Mouse (Mus musculus) G1E (cell line): ENCODE results near the gene Glra4. TPM values are rescaled to one million over a fixed set of nuclear protein-coding genes. Genes with fewer than 3 reads are reported as not detected.

ENCODE experiments used
- ATAC-seq: 2 replicates; pipeline ENCODE4 v1.8.0; 2016; ENCODE audit warnings: mild to moderate bottlenecking; ENCODE audit not compliant: insufficient number of reproducible peaks, poor library complexity, low FRiP score, severe bottlenecking; ENCODE audit errors: extremely low read depth
- DNase-seq: peaks from one replicate; pipeline ENCODE4 v3.0.0; 2012; ENCODE audit warnings: low spot score
- H3K27me3 ChIP-seq: 2 replicates; pipeline ENCODE4 v1.6.1; 2012; ENCODE audit warnings: mild to moderate bottlenecking, low read length, inconsistent platforms; ENCODE audit not compliant: insufficient read depth
- H3K36me3 ChIP-seq: replicated peaks from 2 replicates; pipeline ENCODE3; 2012; ENCODE audit warnings: mild to moderate bottlenecking, inconsistent platforms
- H3K4me1 ChIP-seq: 2 replicates; pipeline ENCODE4 v1.6.1; 2012; ENCODE audit warnings: low read depth, low read length, inconsistent platforms, mixed read lengths; ENCODE audit not compliant: insufficient read depth
- H3K4me3 ChIP-seq: 2 replicates; pipeline ENCODE4 v1.5.1; 2012; ENCODE audit warnings: low read depth, mild to moderate bottlenecking, inconsistent platforms, low read length, moderate library complexity, mixed read lengths
- H3K9me3 ChIP-seq: replicated peaks from 2 replicates; pipeline ENCODE4 v1.6.1; 2012; ENCODE audit warnings: inconsistent platforms
- CTCF ChIP-seq: IDR thresholded peaks from 2 replicates; pipeline ENCODE4 v1.5.1; 2012; ENCODE audit warnings: low read depth, low read length, inconsistent platforms, mixed read lengths
- GATA1 ChIP-seq: IDR thresholded peaks from 2 replicates; pipeline ENCODE4 v1.6.1; 2012; ENCODE audit warnings: borderline replicate concordance, low read length, inconsistent platforms, mixed read lengths
- GATA2 ChIP-seq: IDR thresholded peaks from 2 replicates; pipeline ENCODE4 v1.6.1; 2012; ENCODE audit warnings: low read depth, low read length, inconsistent platforms, borderline replicate concordance
- POLR2AphosphoS5 ChIP-seq: IDR thresholded peaks from 2 replicates; pipeline ENCODE4 v1.6.1; 2012; ENCODE audit warnings: low read depth, low read length, inconsistent platforms; ENCODE audit not compliant: insufficient replicate concordance
- TAL1 ChIP-seq: conservative IDR thresholded peaks from 2 replicates; pipeline ENCODE4 v1.6.1; 2012; ENCODE audit warnings: low read depth, low read length, inconsistent platforms, mixed read lengths
- polyA plus RNA-seq: library from polyadenylated mRNA; stranded (reverse); fragments of >175 nt; gene quantifications from 2 replicates; pipeline ENCODE4 v1.2.3, GENCODE M21; 2012
- total RNA-seq, 2 experiments: library from RNA; stranded (forward) in 1 of 2; stranded (reverse) in 1 of 2; fragments of 200-1000 nt in 1 of 2; fragments of >200 nt in 1 of 2; fragmentation: Nextera tagmentation in 1 of 2; gene quantifications; 2 replicates each; pipeline ENCODE4 v1.2.3; 2014 to 2017

Gene Glra4
- total and polyA plus RNA-seq, 3 experiments: not detected

DNA sequence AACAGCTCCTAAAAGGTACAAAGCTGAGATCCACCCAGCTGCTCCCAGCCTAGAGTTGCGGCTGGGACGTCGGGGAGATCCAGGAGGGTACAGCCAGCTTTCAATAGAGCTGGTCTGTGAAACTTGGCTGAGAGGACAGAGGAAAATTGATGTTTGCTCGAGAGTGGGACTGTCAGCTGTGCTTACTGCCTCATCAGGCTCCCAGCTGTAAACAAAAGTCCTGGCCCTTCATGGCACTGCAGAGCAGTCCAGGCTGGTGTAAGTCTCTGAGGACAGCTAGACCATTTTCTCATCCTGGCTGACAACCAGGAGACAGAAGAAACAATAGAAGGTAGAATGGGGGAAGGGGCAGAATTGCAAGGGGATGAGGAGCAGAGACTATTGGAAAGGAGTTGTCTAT lies 30.6 kb downstream of the Glra4 start:
- H3K9me3 ChIP-seq: no peaks in the 10 kb centered on the region
- TF ChIP-seq GATA2 (no peak), POLR2AphosphoS5 (no peak), TAL1 (no peak), GATA1 (no peak), CTCF (no peak)
- H3K36me3 ChIP-seq: peaks cover 16% of the 10 kb centered on the region
- no peaks in the 10 kb centered on the region for H3K4me1 ChIP-seq
- ATAC-seq (no peak), DNase-seq (no peak)
- no peaks in the 10 kb centered on the region for H3K27me3 ChIP-seq
- no peak overlapping the region for H3K4me3 ChIP-seq

- Histone ChIP-seq H3K27me3 (no peaks in the 10 kb centered on the region), H3K4me3 (no peak overlapping the region), H3K9me3 (no peaks in the 10 kb centered on the region), H3K36me3 (peaks cover 10% of the 10 kb centered on the region), H3K4me1 (no peaks in the 10 kb centered on the region)
- TF ChIP-seq POLR2AphosphoS5: no peak
- no peak for TF ChIP-seq CTCF
- no peak for TF ChIP-seq GATA2
- no peak for TF ChIP-seq GATA1
- TF ChIP-seq TAL1: no peak
- DNase-seq (no peak), ATAC-seq (no peak)
Observed at GRCm38 (mm10) chrX:136744663-136745062, 35.3 kb downstream of the Glra4 start.

GRCm38 (mm10) chrX:136743459-136743858 lies 36.5 kb downstream of the Glra4 start, which contains the start of gene Morf4l2:
Morf4l2 (minus strand) TSS chrX:136743690.
- H3K4me1 ChIP-seq: peaks cover 5% of the 10 kb centered on the region; the same call in 1 of the 2 replicates
- DNase-seq: no peak
- H3K9me3 ChIP-seq: no peaks in the 10 kb centered on the region
- H3K4me3 ChIP-seq: peak within 1 kb of the TSS; percentile 74
- no peaks in the 10 kb centered on the region for H3K27me3 ChIP-seq
- peaks cover 5% of the 10 kb centered on the region for H3K36me3 ChIP-seq
- no peak for TF ChIP-seq GATA2
- ATAC-seq: no peak

- peak; percentile 4 for DNase-seq
- ATAC-seq: no peak
- Histone ChIP-seq H3K9me3 (no peaks in the 10 kb centered on the region), H3K4me1 (peaks cover 7% of the 10 kb centered on the region; the same call in 1 of the 2 replicates), H3K36me3 (peaks cover 10% of the 10 kb centered on the region), H3K27me3 (no peaks in the 10 kb centered on the region), H3K4me3 (peak overlapping the region; percentile 74)
- TF ChIP-seq GATA1 (no peak), TAL1 (no peak), POLR2AphosphoS5 (no peak), GATA2 (no peak), CTCF (no peak)
Observed at GRCm38 (mm10) chrX:136742661-136743103, 37.3 kb downstream of the Glra4 start.

DNA sequence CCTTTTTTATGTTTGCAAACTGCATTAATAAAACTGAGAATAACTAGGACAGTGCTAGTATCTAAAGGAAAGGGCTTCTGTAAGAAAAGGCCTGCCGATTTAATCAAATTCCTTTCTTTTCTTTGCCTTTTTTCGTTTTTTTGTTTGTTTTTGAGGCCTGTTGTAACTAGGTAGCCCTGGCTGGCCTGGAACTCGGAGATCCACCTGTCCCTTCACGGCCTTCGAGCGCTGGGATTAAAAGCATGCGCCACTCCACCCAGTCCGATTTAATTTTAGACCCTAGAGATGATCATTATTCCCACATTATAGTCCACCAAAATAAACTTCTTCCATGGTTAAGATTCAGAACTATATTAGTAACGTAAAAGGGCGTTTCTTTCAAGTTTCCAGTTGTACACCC lies 37.7 kb downstream of the Glra4 start:
- no peak for DNase-seq
- Histone ChIP-seq H3K4me3 (peak overlapping the region; percentile 74), H3K27me3 (no peaks in the 10 kb centered on the region), H3K4me1 (peaks cover 7% of the 10 kb centered on the region; the same call in 1 of the 2 replicates), H3K36me3 (peaks cover 9% of the 10 kb centered on the region), H3K9me3 (no peaks in the 10 kb centered on the region)
- TF ChIP-seq GATA1 (no peak), GATA2 (no peak)
- no peak for ATAC-seq

- DNase-seq: peak; percentile 35
- peak overlapping the region; percentile 74 for H3K4me3 ChIP-seq
- H3K9me3 ChIP-seq: no peaks in the 10 kb centered on the region
- ATAC-seq: no peak; the same call in 1 of the 2 replicates
- no peaks in the 10 kb centered on the region for H3K27me3 ChIP-seq
- H3K4me1 ChIP-seq: peaks cover 7% of the 10 kb centered on the region; the same call in 1 of the 2 replicates
- no peak for TF ChIP-seq TAL1
- TF ChIP-seq GATA2: no peak
- no peak for TF ChIP-seq GATA1
- TF ChIP-seq POLR2AphosphoS5: no peak
- TF ChIP-seq CTCF: no peak
- peaks cover 8% of the 10 kb centered on the region for H3K36me3 ChIP-seq
Observed at GRCm38 (mm10) chrX:136741651-136742201, 38.2 kb downstream of the Glra4 start.
